Mouse (Mus musculus) embryonic fibroblast, embryonic 13.5 days (primary cell): Measurements from ENCODE around the gene Armh1.

Experiments used
- CTCF ChIP-seq: IDR thresholded peaks from 2 replicates; pipeline ENCODE4 v1.5.1; 2011; ENCODE audit warnings: mild to moderate bottlenecking, control low read depth, low read length, moderate library complexity, borderline replicate concordance; ENCODE audit not compliant: insufficient read depth
- POLR2A ChIP-seq: IDR thresholded peaks from 2 replicates; pipeline ENCODE4 v1.6.1; 2011; ENCODE audit warnings: low read depth, mild to moderate bottlenecking, control low read depth, low read length, moderate library complexity

- no peak for TF ChIP-seq CTCF
- no peak for TF ChIP-seq POLR2A
Measured at GRCm38 (mm10) chr4:117221836-117222235, 30.1 kb downstream of the Armh1 start.
